12 mouse cellular contexts compared by ENCODE assay signal in the genomic region with DNA sequence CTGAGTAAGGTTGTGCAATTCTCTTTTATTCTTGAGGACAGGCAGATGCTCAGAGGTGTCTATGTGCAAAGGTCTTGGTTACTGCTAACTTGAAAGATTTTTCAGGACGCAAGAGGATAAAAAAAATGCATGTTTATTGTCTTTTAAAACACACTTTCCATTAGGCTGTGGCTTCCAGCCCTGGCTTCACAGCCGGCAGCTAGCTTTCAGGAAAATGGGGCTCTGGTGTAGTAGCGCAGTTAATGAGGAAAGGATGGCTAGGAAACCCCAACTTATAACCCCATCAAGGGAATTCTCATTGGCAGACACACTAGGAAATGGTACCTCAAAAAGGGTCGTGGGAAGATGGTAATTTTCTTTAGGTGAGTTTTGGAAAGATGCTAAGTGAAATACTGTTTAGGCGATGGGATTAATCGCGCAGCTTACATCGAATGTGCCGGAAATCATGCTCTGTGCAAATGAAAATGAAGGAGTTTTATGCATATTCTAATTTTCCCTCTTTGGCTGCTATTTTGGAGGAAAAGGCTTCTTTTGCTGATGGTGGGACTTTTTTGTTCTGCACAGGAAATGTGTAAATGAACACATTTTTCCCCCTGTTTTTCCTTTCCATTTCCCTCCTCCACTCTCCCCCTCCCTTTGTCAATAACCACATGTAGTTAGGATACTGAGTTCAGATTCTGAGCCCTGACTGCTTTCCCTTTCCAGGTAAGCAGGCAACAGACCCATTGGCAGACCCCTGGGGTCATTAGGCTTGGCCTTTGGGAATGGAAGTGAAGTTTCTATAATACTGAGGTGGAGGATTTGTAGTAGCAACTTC. TPM values are rescaled to one million over a fixed set of nuclear protein-coding genes. Genes with fewer than 3 reads are reported as not detected.
DNase-seq lines count a peak whose midpoint lies in the region; ATAC-seq and TF ChIP-seq lines count a peak whose summit lies in the region.
"Had no signal": no experiment of that assay in that cellular context is flagged by ENCODE, and none has a peak within 500 bp of the region (broad histone marks: within the 10 kb centered on the region; RNA-seq: fewer than 3 reads in every experiment).

No protein-coding gene starts in this region.

- H3K4me2 ChIP-seq in hindbrain, embryonic 16.5 days (ENCODE audit: low read length): no peak overlapping the region; the same call in 1 of the 2 replicates
- peak overlapping the region; percentile 93 for H3K4me2 ChIP-seq in forebrain, embryonic 11.5 days (ENCODE audit: low read depth, low read length, severe bottlenecking)
- H3K4me2 ChIP-seq in midbrain, embryonic 11.5 days: peak overlapping the region; percentile 91

- no peaks in the 10 kb centered on the region for H3K36me3 ChIP-seq in hindbrain, embryonic 10.5 days
- H3K36me3 ChIP-seq in hindbrain, embryonic 16.5 days (ENCODE audit: control insufficient read depth, insufficient read depth, low read length): no peaks in the 10 kb centered on the region
- no peaks in the 10 kb centered on the region for H3K36me3 ChIP-seq in forebrain, embryonic 11.5 days (ENCODE audit: control insufficient read depth, insufficient read depth, low read length)
- H3K36me3 ChIP-seq in midbrain, embryonic 11.5 days (ENCODE audit: control insufficient read depth, insufficient read depth, low read length): no peaks in the 10 kb centered on the region
- H3K36me3 ChIP-seq in thymus, adult 2 months (ENCODE audit: control insufficient read depth, insufficient read depth, low read length): no peaks in the 10 kb centered on the region
- H3K36me3 ChIP-seq: heart, embryonic 12.5 days; stomach, embryonic 15.5 days had no signal

- no peak for ATAC-seq in hindbrain, embryonic 16.5 days
- peak; percentile 42 for ATAC-seq in forebrain, embryonic 11.5 days (replicated peaks; ENCODE audit: low FRiP score)
- ATAC-seq in midbrain, embryonic 11.5 days (ENCODE audit: low FRiP score): 0 out of 2 replicates have a peak, but pooled peaks have one; percentile 9

- WGBS in hindbrain, embryonic 10.5 days: 1% methylated on average over 9 of the region's 9 CpGs
- 3% methylated on average over 9 of the region's 9 CpGs for WGBS in hindbrain, embryonic 16.5 days
- WGBS in forebrain, embryonic 11.5 days: under 1% methylated on average over 9 of the region's 9 CpGs
- WGBS in midbrain, embryonic 11.5 days: under 1% methylated on average over 9 of the region's 9 CpGs
- 11% methylated on average over 9 of the region's 9 CpGs for WGBS in thymus, adult 2 months

- TF ChIP-seq POLR2A in thymus, adult 2 months (IDR thresholded peaks at IDR 0.05; ENCODE audit: control insufficient read depth, extremely low read depth, insufficient read depth, low read length, poor library complexity): no peak

- H3K9me3 ChIP-seq in hindbrain, embryonic 10.5 days: no peaks in the 10 kb centered on the region
- no peaks in the 10 kb centered on the region for H3K9me3 ChIP-seq in hindbrain, embryonic 16.5 days (ENCODE audit: control insufficient read depth, low read length)
- H3K9me3 ChIP-seq in forebrain, embryonic 11.5 days (ENCODE audit: control insufficient read depth, low read length): no peaks in the 10 kb centered on the region
- no peaks in the 10 kb centered on the region for H3K9me3 ChIP-seq in midbrain, embryonic 11.5 days (ENCODE audit: control insufficient read depth, low read length)
- H3K9me3 ChIP-seq: heart, embryonic 12.5 days; stomach, embryonic 15.5 days had no signal

- H3K4me1 ChIP-seq in hindbrain, embryonic 10.5 days (replicated peaks): peaks cover 15% of the 10 kb centered on the region
- peaks cover 7% of the 10 kb centered on the region for H3K4me1 ChIP-seq in hindbrain, embryonic 16.5 days (ENCODE audit: control insufficient read depth, insufficient read depth, low read depth, low read length)
- H3K4me1 ChIP-seq in forebrain, embryonic 11.5 days (replicated peaks; ENCODE audit: control insufficient read depth, insufficient read depth, low read length): peaks cover 2% of the 10 kb centered on the region; the same call in 1 of the 2 replicates
- peaks cover 5% of the 10 kb centered on the region; the same call in 1 of the 2 replicates for H3K4me1 ChIP-seq in midbrain, embryonic 11.5 days (ENCODE audit: control insufficient read depth, insufficient read depth, low read length)
- no peaks in the 10 kb centered on the region for H3K4me1 ChIP-seq in thymus, adult 2 months (replicated peaks; ENCODE audit: control insufficient read depth, insufficient read depth, low read length)

- TF ChIP-seq CTCF in thymus, adult 2 months (IDR thresholded peaks at IDR 0.05; ENCODE audit: borderline replicate concordance, control insufficient read depth, extremely low read depth, insufficient read depth, low read length, poor library complexity): no peak

- H3K4me3 ChIP-seq in hindbrain, embryonic 10.5 days: peak overlapping the region; percentile 59
- H3K4me3 ChIP-seq in hindbrain, embryonic 16.5 days (ENCODE audit: low read length): no peak overlapping the region
- H3K4me3 ChIP-seq in forebrain, embryonic 11.5 days (ENCODE audit: low read depth, low read length): peak overlapping the region; percentile 66
- H3K4me3 ChIP-seq in midbrain, embryonic 11.5 days (ENCODE audit: low read depth, low read length): no peak overlapping the region
- H3K4me3 ChIP-seq in thymus, adult 2 months (ENCODE audit: control insufficient read depth, insufficient read depth, low read length): no peak overlapping the region
- H3K4me3 ChIP-seq: erythroblast, embryonic 14.5 days had no signal

- H3K9ac ChIP-seq in hindbrain, embryonic 16.5 days (ENCODE audit: low read depth, low read length): no peak overlapping the region
- peak overlapping the region; percentile 99 for H3K9ac ChIP-seq in forebrain, embryonic 11.5 days (ENCODE audit: low read length)
- H3K9ac ChIP-seq in midbrain, embryonic 11.5 days (ENCODE audit: low read length): no peak overlapping the region
- H3K9ac ChIP-seq: stomach, embryonic 15.5 days had no signal

- no peak overlapping the region for H3K27ac ChIP-seq in hindbrain, embryonic 10.5 days
- H3K27ac ChIP-seq in hindbrain, embryonic 16.5 days (ENCODE audit: low read depth, low read length): no peak overlapping the region
- peak overlapping the region; percentile 100 for H3K27ac ChIP-seq in forebrain, embryonic 11.5 days (ENCODE audit: low read depth, low read length)
- H3K27ac ChIP-seq in midbrain, embryonic 11.5 days (ENCODE audit: low read depth, low read length): no peak overlapping the region
- H3K27ac ChIP-seq in thymus, adult 2 months (ENCODE audit: control insufficient read depth, insufficient read depth, low read length): no peak overlapping the region
- H3K27ac ChIP-seq: stomach, embryonic 15.5 days had no signal

- peaks cover 95% of the 10 kb centered on the region for H3K27me3 ChIP-seq in hindbrain, embryonic 10.5 days (ENCODE audit: insufficient read depth, poor library complexity, severe bottlenecking)
- peaks cover 36% of the 10 kb centered on the region for H3K27me3 ChIP-seq in hindbrain, embryonic 16.5 days (replicated peaks; ENCODE audit: control insufficient read depth, insufficient read depth, low read length)
- peaks cover 7% of the 10 kb centered on the region; the same call in 1 of the 2 replicates for H3K27me3 ChIP-seq in forebrain, embryonic 11.5 days (ENCODE audit: control insufficient read depth, insufficient read depth, low read length)
- H3K27me3 ChIP-seq in midbrain, embryonic 11.5 days (ENCODE audit: control insufficient read depth, insufficient read depth, low read length): peaks cover 65% of the 10 kb centered on the region
- no peaks in the 10 kb centered on the region for H3K27me3 ChIP-seq in thymus, adult 2 months (ENCODE audit: control insufficient read depth, insufficient read depth, low read length)

- DNase-seq in hindbrain, embryonic 10.5 days (ENCODE audit: low spot score): no peak
- peak; percentile 17 for DNase-seq in R1 (ENCODE audit: low read depth, low spot score)
- peak; percentile 57 for DNase-seq in forebrain, embryonic 11.5 days (ENCODE audit: low spot score)
- peak; percentile 92 for DNase-seq in midbrain, embryonic 11.5 days (ENCODE audit: low spot score, missing footprints)
- no peak for DNase-seq in cerebellum, adult 11-12 months
- DNase-seq in urinary bladder, adult 18-20 months (ENCODE audit: low spot score in 2 of 2): no peak
- no peak for DNase-seq in thymus, adult 2 months

RNA-seq across cellular contexts. Expression of a gene that starts 15.3 kb away (rescaled TPM):
- polyA plus RNA-seq in hindbrain, embryonic 10.5 days (2016; fragmentation: Nextera tagmentation; extraction: Ambion mirVana): not detected in 2 replicates
- polyA plus RNA-seq in hindbrain, embryonic 16.5 days (2015; fragmentation: Nextera tagmentation; extraction: Ambion mirVana): 0.12 TPM in 1 of 2 replicates, not detected in the other
- 1.3 and 1.4 TPM in 2 replicates for polyA plus RNA-seq in forebrain, embryonic 11.5 days (2014; fragmentation: Nextera tagmentation; extraction: Ambion mirVana)
- polyA plus RNA-seq in midbrain, embryonic 11.5 days (2014; fragmentation: Nextera tagmentation; extraction: Ambion mirVana): 0.07 TPM in 1 of 2 replicates, not detected in the other
- polyA plus RNA-seq in thymus, adult 2 months (2012; rRNA removed): 0.06 and 0.13 TPM in 2 replicates
- polyA plus RNA-seq: erythroblast, embryonic 14.5 days; heart, embryonic 12.5 days; liver, embryonic 11.5 days; stomach, embryonic 15.5 days had no signal

RNA-seq across cellular contexts. Expression of a gene that starts 17.8 kb away (rescaled TPM):
- 0.81 and 1.9 TPM in 2 replicates for polyA plus RNA-seq in hindbrain, embryonic 10.5 days (2016; fragmentation: Nextera tagmentation; extraction: Ambion mirVana)
- 1.8 TPM in 1 of 2 replicates, not detected in the other for polyA plus RNA-seq in hindbrain, embryonic 16.5 days (2015; fragmentation: Nextera tagmentation; extraction: Ambion mirVana)
- polyA plus RNA-seq in forebrain, embryonic 11.5 days (2014; fragmentation: Nextera tagmentation; extraction: Ambion mirVana): 40.4 and 45.5 TPM in 2 replicates
- polyA plus RNA-seq in midbrain, embryonic 11.5 days (2014; fragmentation: Nextera tagmentation; extraction: Ambion mirVana): 0.41 and 0.92 TPM in 2 replicates
- polyA plus RNA-seq in thymus, adult 2 months (2012; rRNA removed): 4.8 and 5.2 TPM in 2 replicates

Comparison
In these comparisons a context has a peak if more than half of its experiments do, and no peak if none do; other contexts are left out.
1. H3K4me3 ChIP-seq: peak in hindbrain, embryonic 10.5 days (single experiment) and forebrain, embryonic 11.5 days (single experiment); none in hindbrain, embryonic 16.5 days (single experiment), midbrain, embryonic 11.5 days (single experiment) and thymus, adult 2 months (single experiment).
2. DNase-seq: peak in R1 (single experiment), forebrain, embryonic 11.5 days (single experiment) and midbrain, embryonic 11.5 days (single experiment); none in hindbrain, embryonic 10.5 days (single experiment), cerebellum, adult 11-12 months (single experiment), urinary bladder, adult 18-20 months (0 of 2) and thymus, adult 2 months (single experiment).